Mouse (Mus musculus) embryonic fibroblast, embryonic 13.5 days (primary cell): Measurements from ENCODE around the gene Pigq. TPM values are rescaled to one million over a fixed set of nuclear protein-coding genes. Genes with fewer than 3 reads are reported as not detected.

Experiments used
- H3K27ac ChIP-seq: 2 replicates; pipeline ENCODE4 v1.5.1; 2012; ENCODE audit warnings: low read length, control low read depth, inconsistent platforms; ENCODE audit not compliant: insufficient read depth
- H3K4me1 ChIP-seq: 2 replicates; pipeline ENCODE4 v1.6.1; 2011; ENCODE audit warnings: low read length; ENCODE audit not compliant: control insufficient read depth, insufficient read depth
- H3K4me3 ChIP-seq: 2 replicates; pipeline ENCODE4 v1.5.1; 2011; ENCODE audit warnings: mild to moderate bottlenecking, control low read depth, low read length; ENCODE audit not compliant: insufficient read depth
- CTCF ChIP-seq: IDR thresholded peaks from 2 replicates; pipeline ENCODE4 v1.5.1; 2011; ENCODE audit warnings: mild to moderate bottlenecking, control low read depth, low read length, moderate library complexity, borderline replicate concordance; ENCODE audit not compliant: insufficient read depth
- POLR2A ChIP-seq: IDR thresholded peaks from 2 replicates; pipeline ENCODE4 v1.6.1; 2011; ENCODE audit warnings: low read depth, mild to moderate bottlenecking, control low read depth, low read length, moderate library complexity
- polyA plus RNA-seq: library from polyadenylated mRNA; stranded (reverse); fragments of >200 nt; gene quantifications from 2 replicates; pipeline ENCODE4 v1.2.4, GENCODE M21; 2011; ENCODE audit warnings: low read depth; ENCODE audit not compliant: missing spikeins, insufficient read length

Pigq gene
- polyA plus RNA-seq, 1 experiment = 47.8 TPM

GRCm38 (mm10) chr17:25878611-25879180, 66.0 kb downstream of the Pigq start:
- H3K27ac ChIP-seq = no peak overlapping the region
- no peak overlapping the region for H3K4me3 ChIP-seq
- TF ChIP-seq CTCF = no peak
- TF ChIP-seq POLR2A = no peak
- 0 out of 2 replicates have a peak, but pooled peaks cover 3% of the 10 kb centered on the region for H3K4me1 ChIP-seq

DNA sequence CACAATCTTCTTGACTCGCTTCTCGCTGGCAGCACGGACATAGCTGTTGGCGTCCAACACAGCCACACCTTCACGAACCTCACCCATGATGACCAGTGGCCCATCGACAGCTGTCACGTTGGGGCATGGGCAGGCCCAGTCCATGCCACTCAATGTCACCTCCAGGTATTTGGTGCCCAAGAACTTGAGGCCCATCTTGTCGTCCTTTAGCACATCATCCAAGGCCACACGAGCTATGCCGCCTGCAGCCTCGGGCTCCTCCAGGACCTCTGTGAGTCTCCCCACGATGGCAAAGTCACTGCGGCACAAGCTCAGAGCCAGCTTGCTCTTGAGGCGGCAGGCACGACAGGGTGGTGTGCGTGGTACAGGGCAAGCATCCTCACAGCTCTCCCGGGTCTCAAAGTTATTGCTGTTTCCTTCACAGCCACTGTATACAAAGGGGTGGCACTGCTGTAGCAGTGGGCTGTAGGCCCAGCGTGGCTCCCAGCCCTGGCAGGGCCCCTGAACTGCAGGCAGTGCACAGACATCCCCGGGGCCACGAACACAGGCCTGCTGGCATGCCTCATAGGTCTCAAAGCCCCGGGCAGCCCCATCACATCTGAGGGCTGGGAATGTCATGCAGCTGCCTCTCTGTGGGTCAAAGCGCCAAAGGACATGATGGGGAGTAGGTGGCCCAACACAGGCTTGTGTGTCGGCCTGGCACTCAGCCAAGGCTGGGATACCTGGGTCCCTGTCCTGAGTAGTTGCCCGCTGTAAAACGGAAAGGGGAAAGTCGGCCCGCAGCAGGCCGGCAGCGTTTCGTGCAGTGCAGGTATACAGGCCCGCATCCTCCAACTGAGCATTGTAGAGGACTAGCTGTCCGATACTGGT, 66.8 kb downstream of the Pigq start:
- H3K4me3 ChIP-seq = no peak overlapping the region

DNA sequence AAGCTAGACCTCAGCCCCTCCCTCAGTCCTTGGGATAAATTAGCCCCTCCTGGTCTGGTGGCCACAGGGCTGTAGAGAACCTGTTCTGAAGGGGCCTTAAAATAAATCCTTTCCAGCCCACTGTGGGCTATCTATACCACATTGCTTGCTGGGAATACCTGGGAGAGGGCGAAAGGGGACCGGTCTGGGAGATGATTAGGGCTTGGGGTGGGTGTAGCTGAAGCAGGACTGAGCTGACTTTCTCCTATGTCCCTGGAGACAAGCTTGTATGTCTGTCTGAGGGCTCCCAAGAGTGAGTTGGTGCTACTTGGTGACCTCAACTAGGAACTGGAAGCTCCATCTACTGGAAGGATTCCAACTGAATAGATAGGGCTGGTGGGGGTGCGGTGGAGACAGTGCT, 67.7 kb downstream of the Pigq start:
- H3K4me3 ChIP-seq = no peak overlapping the region

More for the DNA sequence above, 66.8 kb downstream of the Pigq start:
- Histone ChIP-seq H3K4me1 (0 out of 2 replicates have a peak, but pooled peaks cover 3% of the 10 kb centered on the region), H3K27ac (no peak overlapping the region)
- no peak for TF ChIP-seq POLR2A
- no peak for TF ChIP-seq CTCF

More for the DNA sequence above, 67.7 kb downstream of the Pigq start:
- 0 out of 2 replicates have a peak, but pooled peaks cover 3% of the 10 kb centered on the region for H3K4me1 ChIP-seq
- TF ChIP-seq POLR2A = no peak
- no peak for TF ChIP-seq CTCF
- no peak overlapping the region for H3K27ac ChIP-seq

Other genes starting within 250 kb of the Pigq start
- not detected in 2 replicates for gene Gng13, start 227.8 kb downstream of the Pigq start, polyA plus RNA-seq
- 9.0 and 10.7 TPM in 2 replicates for gene Chtf18, start 217.5 kb downstream of the Pigq start, polyA plus RNA-seq
- 10.0 and 13.0 TPM in 2 replicates for gene Rpusd1, start 217.3 kb downstream of the Pigq start, polyA plus RNA-seq
- gene Mslnl, start 208.9 kb downstream of the Pigq start, polyA plus RNA-seq = not detected in 2 replicates
- gene Msln, start 190.6 kb downstream of the Pigq start, polyA plus RNA-seq = 2.3 and 3.3 TPM in 2 replicates
- gene Narfl, start 171.2 kb downstream of the Pigq start, polyA plus RNA-seq = 14.6 and 20.3 TPM in 2 replicates
- 18.1 and 23.8 TPM in 2 replicates for gene Haghl, start 159.3 kb downstream of the Pigq start, polyA plus RNA-seq
- not detected in 2 replicates for gene Ccdc78, start 158.4 kb downstream of the Pigq start, polyA plus RNA-seq
- gene Fam173a, start 152.0 kb downstream of the Pigq start, polyA plus RNA-seq = 25.4 and 26.4 TPM in 2 replicates
- gene AC134908.4, start 149.3 kb downstream of the Pigq start, polyA plus RNA-seq = 2.0 TPM in 1 of 2 replicates, not detected in the other
- 24.8 and 33.5 TPM in 2 replicates for gene Metrn, start 147.8 kb downstream of the Pigq start, polyA plus RNA-seq
- gene Fbxl16, start 135.9 kb downstream of the Pigq start, polyA plus RNA-seq = 4.1 and 4.7 TPM in 2 replicates
- 13.0 and 14.5 TPM in 2 replicates for gene Wdr24, start 121.3 kb downstream of the Pigq start, polyA plus RNA-seq
- 24.4 and 27.9 TPM in 2 replicates for gene Jmjd8, start 116.1 kb downstream of the Pigq start, polyA plus RNA-seq
- gene Stub1, start 111.5 kb downstream of the Pigq start, polyA plus RNA-seq = 115 and 118 TPM in 2 replicates
- gene Rhbdl1, start 107.6 kb downstream of the Pigq start, polyA plus RNA-seq = 1.8 and 2.1 TPM in 2 replicates
- 0.63 TPM in 1 of 2 replicates, not detected in the other for gene Gm20683, start 103.2 kb downstream of the Pigq start, polyA plus RNA-seq
- gene Rhot2, start 100.1 kb downstream of the Pigq start, polyA plus RNA-seq = 21.0 and 29.7 TPM in 2 replicates
- gene Wdr90, start 83.4 kb downstream of the Pigq start, polyA plus RNA-seq = 5.9 and 11.4 TPM in 2 replicates
- gene Mcrip2, start 76.2 kb downstream of the Pigq start, polyA plus RNA-seq = 7.1 and 9.8 TPM in 2 replicates
- 14.4 and 19.7 TPM in 2 replicates for gene Mettl26, start 69.9 kb downstream of the Pigq start, polyA plus RNA-seq
- 0.38 and 0.83 TPM in 2 replicates for gene Wfikkn1, start 64.1 kb downstream of the Pigq start, polyA plus RNA-seq
- gene Rab40c, start 25.2 kb downstream of the Pigq start, polyA plus RNA-seq = 21.5 and 23.9 TPM in 2 replicates
- not detected in 2 replicates for gene Nhlrc4, start within 50 bp of the Pigq start, polyA plus RNA-seq
- gene A930017K11Rik, start 7.6 kb upstream of the Pigq start, polyA plus RNA-seq = not detected in 2 replicates
- gene Capn15, start 40.9 kb upstream of the Pigq start, polyA plus RNA-seq = 10.1 and 10.9 TPM in 2 replicates
- 20.7 and 22.6 TPM in 2 replicates for gene Rab11fip3, start 124.6 kb upstream of the Pigq start, polyA plus RNA-seq
- 28.2 and 30.9 TPM in 2 replicates for gene Decr2, start 145.4 kb upstream of the Pigq start, polyA plus RNA-seq
- 47.9 and 50.4 TPM in 2 replicates for gene Nme4, start 150.7 kb upstream of the Pigq start, polyA plus RNA-seq
- gene Tmem8, start 168.4 kb upstream of the Pigq start, polyA plus RNA-seq = 0.48 and 1.0 TPM in 2 replicates
- 38.7 and 41.0 TPM in 2 replicates for gene Mrpl28, start 178.6 kb upstream of the Pigq start, polyA plus RNA-seq
- 34.4 and 50.5 TPM in 2 replicates for gene Axin1, start 193.8 kb upstream of the Pigq start, polyA plus RNA-seq